Mouse (Mus musculus): ENCODE data around the gene Brinp2. TPM values are rescaled to one million over a fixed set of nuclear protein-coding genes. Genes with fewer than 3 reads are reported as not detected.
A peak's percentile ranks its signal among the peaks of the same experiment; 100 is the strongest.

Gene Brinp2
- total RNA-seq, 1 experiment = 1.0 TPM

- peaks cover 0 to 5% of the 10 kb centered on the region in 2 experiments; a peak in 1 of 4 replicates for H3K4me1 ChIP-seq (ENCODE audit: control insufficient read depth in 2 of 2, insufficient read depth in 2 of 2, low read length in 2 of 2, poor library complexity in 1 of 2)
- TF ChIP-seq HCFC1 (IDR thresholded peaks at IDR 0.05; ENCODE audit: borderline replicate concordance, insufficient read depth, low read length) (no peak), ZC3H11A (IDR thresholded peaks at IDR 0.05; ENCODE audit: borderline replicate concordance, low read depth, low read length) (no peak), CHD2 (IDR thresholded peaks at IDR 0.05; ENCODE audit: low read depth, low read length) (no peak), MAFK (IDR thresholded peaks at IDR 0.05; ENCODE audit: insufficient read depth, low read depth, low read length) (no peak), ZNF384 (IDR thresholded peaks at IDR 0.05; ENCODE audit: low read depth, low read length) (no peak)
- DNase-seq (ENCODE audit: low read depth, low spot score) = no peak
- no peaks in the 10 kb centered on the region for H3K9me3 ChIP-seq (ENCODE audit: control insufficient read depth, insufficient read depth, low read depth, low read length)
- no peaks in the 10 kb centered on the region for H3K36me3 ChIP-seq (ENCODE audit: control insufficient read depth, insufficient read depth, low read length, poor library complexity, severe bottlenecking)
- peak overlapping the region; percentile 47 to 68 for H3K4me3 ChIP-seq (ENCODE audit: insufficient read depth in 1 of 2, low read depth in 1 of 2, low read length in 2 of 2, poor library complexity in 1 of 2, severe bottlenecking in 1 of 2)
- H3K27ac ChIP-seq (ENCODE audit: insufficient read depth, low read depth, low read length, poor library complexity, severe bottlenecking) = no peak overlapping the region
- in situ Hi-C loops (cut with MboI; ENCODE audit: low sequenced_read_pairs in 2 of 2, unreplicated experiment in 2 of 2) = no loop called here
- no peak overlapping the region for H3K9ac ChIP-seq (ENCODE audit: insufficient read depth, low read depth, low read length, poor library complexity, severe bottlenecking)
These were observed 6.4 kb upstream of the Brinp2 start for GRCm38 (mm10) chr1:158362292-158363101.

DNA sequence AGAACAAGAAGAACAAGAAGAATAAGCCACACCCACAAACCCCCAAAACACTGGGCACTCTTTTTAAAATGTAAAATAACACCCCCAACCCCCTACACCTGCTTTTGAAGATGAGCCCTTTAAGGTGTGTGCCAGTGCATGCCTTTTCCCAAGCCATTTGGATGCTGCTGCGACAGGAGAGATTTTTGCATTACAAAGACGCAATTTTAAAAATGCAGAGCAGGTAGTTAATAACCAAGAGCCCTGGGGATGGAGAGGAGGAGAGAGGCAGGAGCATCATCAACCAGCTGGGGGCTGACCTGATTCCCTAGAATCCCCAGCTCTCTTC, 5.8 kb upstream of the Brinp2 start, which contains the start of gene Astn1:
Gene Astn1, plus strand, starts transcription at position 310 of the 328 bp plus-strand sequence.
- TF ChIP-seq MAFK (IDR thresholded peaks at IDR 0.05; ENCODE audit: insufficient read depth, low read depth, low read length) (no peak), CHD2 (IDR thresholded peaks at IDR 0.05; ENCODE audit: low read depth, low read length) (no peak), ZNF384 (IDR thresholded peaks at IDR 0.05; ENCODE audit: low read depth, low read length) (no peak), HCFC1 (IDR thresholded peaks at IDR 0.05; ENCODE audit: borderline replicate concordance, insufficient read depth, low read length) (no peak), ZC3H11A (IDR thresholded peaks at IDR 0.05; ENCODE audit: borderline replicate concordance, low read depth, low read length) (no peak)
- no peak for DNase-seq (ENCODE audit: low read depth, low spot score)
- H3K4me3 ChIP-seq (ENCODE audit: insufficient read depth in 1 of 2, low read depth in 1 of 2, low read length in 2 of 2, poor library complexity in 1 of 2, severe bottlenecking in 1 of 2) = peak within 1 kb of the TSS; percentile 47 to 68
- no peak within 1 kb of the TSS for H3K27ac ChIP-seq (ENCODE audit: insufficient read depth, low read depth, low read length, poor library complexity, severe bottlenecking)
- H3K9me3 ChIP-seq (ENCODE audit: control insufficient read depth, insufficient read depth, low read depth, low read length) = no peaks in the 10 kb centered on the region
- in situ Hi-C loops (cut with MboI; ENCODE audit: low sequenced_read_pairs in 2 of 2, unreplicated experiment in 2 of 2) = no loop called here
- no peak within 1 kb of the TSS for H3K9ac ChIP-seq (ENCODE audit: insufficient read depth, low read depth, low read length, poor library complexity, severe bottlenecking)
- H3K36me3 ChIP-seq (ENCODE audit: control insufficient read depth, insufficient read depth, low read length, poor library complexity, severe bottlenecking) = no peaks in the 10 kb centered on the region
- peaks cover 0 to 5% of the 10 kb centered on the region in 2 experiments; a peak in 1 of 4 replicates for H3K4me1 ChIP-seq (ENCODE audit: control insufficient read depth in 2 of 2, insufficient read depth in 2 of 2, low read length in 2 of 2, poor library complexity in 1 of 2)

GRCm38 (mm10) chr1:158355177-158356050, 712 bp downstream of the Brinp2 start:
- H3K36me3 ChIP-seq (ENCODE audit: control insufficient read depth, insufficient read depth, low read length, poor library complexity, severe bottlenecking) = no peaks in the 10 kb centered on the region
- peak overlapping the region; percentile 63 to 70 for H3K4me3 ChIP-seq (ENCODE audit: insufficient read depth in 1 of 2, low read depth in 1 of 2, low read length in 2 of 2, poor library complexity in 1 of 2, severe bottlenecking in 1 of 2)
- TF ChIP-seq HCFC1 (IDR thresholded peaks at IDR 0.05; ENCODE audit: borderline replicate concordance, insufficient read depth, low read length) (no peak), ZNF384 (IDR thresholded peaks at IDR 0.05; ENCODE audit: low read depth, low read length) (no peak), MAFK (IDR thresholded peaks at IDR 0.05; ENCODE audit: insufficient read depth, low read depth, low read length) (no peak), ZC3H11A (IDR thresholded peaks at IDR 0.05; ENCODE audit: borderline replicate concordance, low read depth, low read length) (no peak), CHD2 (IDR thresholded peaks at IDR 0.05; ENCODE audit: low read depth, low read length) (no peak)
- H3K27ac ChIP-seq (ENCODE audit: insufficient read depth, low read depth, low read length, poor library complexity, severe bottlenecking) = no peak overlapping the region
- no peaks in the 10 kb centered on the region for H3K9me3 ChIP-seq (ENCODE audit: control insufficient read depth, insufficient read depth, low read depth, low read length)
- H3K4me1 ChIP-seq (ENCODE audit: control insufficient read depth in 2 of 2, insufficient read depth in 2 of 2, low read length in 2 of 2, poor library complexity in 1 of 2) = no peaks in the 10 kb centered on the region; a peak in 1 of 4 replicates
- in situ Hi-C loops (cut with MboI; ENCODE audit: low sequenced_read_pairs in 2 of 2, unreplicated experiment in 2 of 2) = no loop called here
- DNase-seq (ENCODE audit: low read depth, low spot score) = no peak
- peak overlapping the region; percentile 25; the same call in 1 of the 2 replicates for H3K9ac ChIP-seq (ENCODE audit: insufficient read depth, low read depth, low read length, poor library complexity, severe bottlenecking)

DNA sequence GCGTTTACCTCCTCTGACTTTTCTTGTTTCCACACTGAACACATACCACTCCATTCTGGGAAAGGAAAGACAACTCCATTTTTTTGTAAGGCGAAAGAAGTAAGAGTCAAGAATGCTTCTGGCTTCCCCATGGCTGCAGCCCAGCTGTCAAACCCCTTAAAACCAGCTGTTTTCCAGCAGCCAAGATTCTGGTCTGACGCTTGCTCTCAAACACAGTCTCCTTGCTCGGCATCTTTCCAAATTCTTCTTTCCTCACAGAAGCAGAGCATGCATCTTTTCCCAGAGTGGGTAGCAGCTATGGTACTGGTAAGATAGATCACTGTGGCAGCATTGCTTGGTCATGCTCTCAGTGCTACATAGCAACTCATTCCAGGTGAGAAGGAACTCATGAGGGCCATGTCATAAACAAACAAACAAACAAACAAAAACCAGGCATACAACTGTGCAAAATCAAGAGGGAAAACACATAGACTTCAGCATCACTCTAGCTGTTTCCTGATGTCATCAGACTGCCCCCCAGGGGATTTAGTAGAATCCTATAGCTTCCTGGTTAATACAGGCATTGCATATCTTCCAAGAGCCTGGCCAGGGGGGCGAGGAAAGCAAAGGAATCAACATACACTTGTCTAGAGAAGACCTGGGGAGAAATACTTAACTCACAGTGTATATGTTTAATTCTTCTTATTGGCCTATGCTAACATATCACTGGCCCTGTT, 2.3 kb downstream of the Brinp2 start:
- no peak for DNase-seq (ENCODE audit: low read depth, low spot score)
- H3K9ac ChIP-seq (ENCODE audit: insufficient read depth, low read depth, low read length, poor library complexity, severe bottlenecking) = no peak overlapping the region
- no peaks in the 10 kb centered on the region; a peak in 1 of 4 replicates for H3K4me1 ChIP-seq (ENCODE audit: control insufficient read depth in 2 of 2, insufficient read depth in 2 of 2, low read length in 2 of 2, poor library complexity in 1 of 2)
- H3K27ac ChIP-seq (ENCODE audit: insufficient read depth, low read depth, low read length, poor library complexity, severe bottlenecking) = no peak overlapping the region
- no peaks in the 10 kb centered on the region for H3K36me3 ChIP-seq (ENCODE audit: control insufficient read depth, insufficient read depth, low read length, poor library complexity, severe bottlenecking)
- TF ChIP-seq HCFC1 (IDR thresholded peaks at IDR 0.05; ENCODE audit: borderline replicate concordance, insufficient read depth, low read length) (no peak), CHD2 (IDR thresholded peaks at IDR 0.05; ENCODE audit: low read depth, low read length) (no peak), MAFK (IDR thresholded peaks at IDR 0.05; ENCODE audit: insufficient read depth, low read depth, low read length) (no peak), ZC3H11A (IDR thresholded peaks at IDR 0.05; ENCODE audit: borderline replicate concordance, low read depth, low read length) (no peak), ZNF384 (IDR thresholded peaks at IDR 0.05; ENCODE audit: low read depth, low read length) (no peak)
- no peak overlapping the region for H3K4me3 ChIP-seq (ENCODE audit: insufficient read depth in 1 of 2, low read depth in 1 of 2, low read length in 2 of 2, poor library complexity in 1 of 2, severe bottlenecking in 1 of 2)
- in situ Hi-C loops (cut with MboI; ENCODE audit: low sequenced_read_pairs in 2 of 2, unreplicated experiment in 2 of 2) = no loop called here
- H3K9me3 ChIP-seq (ENCODE audit: control insufficient read depth, insufficient read depth, low read depth, low read length) = no peaks in the 10 kb centered on the region

All from ES-E14 (cell line).